Mouse (Mus musculus) forebrain, embryonic 14.5 days (tissue): ENCODE measurements around the gene Tnfrsf11a. TPM values are rescaled to one million over a fixed set of nuclear protein-coding genes. Genes with fewer than 3 reads are reported as not detected.

Experiments
- ATAC-seq: fragments of 200-750 bp; cut with Nextera tagmentation; 2 replicates; pipeline ENCODE4 v1.8.0; 2017; ENCODE audit warnings: mild to moderate bottlenecking, moderate library complexity
- DNase-seq: peaks from one replicate; pipeline ENCODE4 v3.0.0-alpha.2; 2015; ENCODE audit warnings: low spot score
- H3K27ac ChIP-seq: fragments of 300-500 bp; sonication (generic); 2 replicates; pipeline ENCODE4 v1.5.1; 2014; ENCODE audit warnings: low read depth, mild to moderate bottlenecking, control low read depth, low read length, moderate library complexity
- H3K27me3 ChIP-seq: fragments of 300-500 bp; sonication (generic); replicated peaks from 2 replicates; pipeline ENCODE4 v1.6.1; 2014; ENCODE audit warnings: low read length, control low read depth, mixed read lengths; ENCODE audit not compliant: control insufficient read depth, insufficient read depth
- H3K36me3 ChIP-seq: fragments of 300-500 bp; sonication (generic); 2 replicates; pipeline ENCODE4 v1.6.1; 2014; ENCODE audit warnings: low read length, control low read depth; ENCODE audit not compliant: control insufficient read depth, insufficient read depth
- H3K4me1 ChIP-seq: fragments of 300-500 bp; sonication (generic); 2 replicates; pipeline ENCODE4 v1.6.1; 2014; ENCODE audit warnings: antibody characterized with exemption, low read length, control low read depth; ENCODE audit not compliant: control insufficient read depth, insufficient read depth
- H3K4me2 ChIP-seq: fragments of 300-500 bp; sonication (generic); 2 replicates; pipeline ENCODE4 v1.6.1; 2014; ENCODE audit warnings: mild to moderate bottlenecking, control low read depth, low read length
- H3K4me3 ChIP-seq: fragments of 300-500 bp; sonication (generic); 2 replicates; pipeline ENCODE4 v1.5.1; 2014; ENCODE audit warnings: low read depth, low read length, control low read depth
- H3K9ac ChIP-seq: fragments of 300-500 bp; sonication (generic); 2 replicates; pipeline ENCODE4 v1.6.1; 2014; ENCODE audit warnings: mild to moderate bottlenecking, low read length, control low read depth, moderate library complexity
- H3K9me3 ChIP-seq: fragments of 300-500 bp; sonication (generic); replicated peaks from 2 replicates; pipeline ENCODE4 v1.6.1; 2016; ENCODE audit warnings: low read length, control low read depth, mixed read lengths; ENCODE audit not compliant: control insufficient read depth
- WGBS: fragments of 180-500 bp; shearing (Covaris S2); extraction: QIAGEN DNeasy Blood & Tissue Kit; methylation state at CpG from one replicate; pipeline ENCODE4 v1.1.7; 2014; 5-methylcytosine and 5-hydroxymethylcytosine counted together
- polyA plus RNA-seq: library from polyadenylated mRNA; unstranded; fragments of >200 nt; fragmentation: Nextera tagmentation; extraction: Ambion mirVana; gene quantifications from 2 replicates; pipeline ENCODE4 v1.2.1, GENCODE M21; 2014

Tnfrsf11a gene
- polyA plus RNA-seq, 1 experiment from 2014 or later, result 0.37 TPM

DNA sequence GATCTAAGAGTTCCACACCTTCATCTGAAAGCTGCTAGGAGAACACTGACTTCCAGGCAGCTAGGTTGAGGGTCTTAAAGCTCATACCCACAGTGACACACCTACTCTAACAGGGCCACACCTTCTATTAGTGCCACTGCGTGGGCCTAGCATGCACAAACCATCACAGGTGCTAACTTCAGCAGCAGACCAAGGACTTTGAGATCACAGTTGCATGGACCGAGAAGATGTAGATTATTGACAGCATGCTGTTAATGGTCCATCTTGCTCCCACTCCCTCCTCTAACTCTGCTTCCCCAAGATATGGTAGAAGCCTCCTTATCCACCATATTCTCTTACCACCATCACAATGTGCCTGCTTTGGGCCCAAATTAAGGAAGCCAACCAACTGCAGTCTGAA is 79.2 kb downstream of the Tnfrsf11a start:
- no peak overlapping the region for H3K4me3 ChIP-seq
- no peak overlapping the region for H3K27ac ChIP-seq
- H3K9me3 ChIP-seq, result no peaks in the 10 kb centered on the region
- ATAC-seq (no peak), DNase-seq (no peak)
- H3K9ac ChIP-seq, result no peak overlapping the region
- 85% methylated on average over 2 of the region's 2 CpGs for WGBS
- H3K36me3 ChIP-seq, result no peaks in the 10 kb centered on the region
- no peaks in the 10 kb centered on the region for H3K4me1 ChIP-seq
- no peaks in the 10 kb centered on the region for H3K27me3 ChIP-seq
- H3K4me2 ChIP-seq, result no peak overlapping the region

DNA sequence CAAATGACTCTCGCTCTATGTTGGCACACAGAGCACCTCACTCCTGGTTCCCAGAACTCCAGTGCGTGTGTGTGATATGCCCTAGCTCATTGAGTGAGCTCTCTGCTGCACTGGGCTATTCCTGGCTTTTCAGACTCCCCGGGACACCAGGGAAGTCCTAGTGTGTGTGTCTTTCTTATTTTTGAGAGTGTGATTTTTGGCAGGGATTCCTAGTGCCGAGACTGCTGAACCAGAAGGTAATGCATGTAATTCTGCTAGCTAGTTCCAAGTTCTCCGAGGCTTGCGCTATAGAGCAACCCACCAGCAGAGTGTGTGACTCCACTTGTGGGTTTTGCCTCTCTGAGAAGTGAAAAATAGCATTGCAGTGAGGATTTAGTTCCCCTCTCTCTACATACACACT is 96.1 kb downstream of the Tnfrsf11a start:
- Histone ChIP-seq H3K4me2 (no peak overlapping the region), H3K9me3 (no peaks in the 10 kb centered on the region), H3K4me1 (no peaks in the 10 kb centered on the region), H3K27ac (no peak overlapping the region), H3K4me3 (no peak overlapping the region), H3K27me3 (no peaks in the 10 kb centered on the region), H3K36me3 (no peaks in the 10 kb centered on the region), H3K9ac (no peak overlapping the region)
- WGBS, result 74% methylated on average over 6 of the region's 6 CpGs
- no peak for ATAC-seq
- no peak for DNase-seq

DNA sequence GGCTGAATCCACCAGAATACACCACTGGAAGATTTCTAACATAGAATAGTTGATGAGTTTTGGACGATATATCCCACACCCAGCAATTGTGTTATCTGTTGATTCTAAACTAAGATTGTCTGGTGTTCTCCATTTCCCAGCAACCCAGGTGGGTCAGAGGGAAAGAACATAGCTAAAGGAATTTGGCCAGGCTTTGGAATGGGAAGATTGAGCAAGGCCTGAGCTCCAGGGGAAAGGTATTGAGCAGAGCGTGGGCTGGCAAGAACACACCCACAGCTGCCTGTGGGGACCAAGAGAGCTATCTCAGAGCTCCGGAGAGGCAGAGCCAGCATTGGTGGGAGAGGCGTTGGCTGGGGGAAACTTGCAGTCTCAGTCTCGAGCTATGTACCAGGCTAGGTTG is 97.3 kb downstream of the Tnfrsf11a start:
- ATAC-seq, result no peak
- no peak for DNase-seq
- Histone ChIP-seq H3K9ac (no peak overlapping the region), H3K27ac (no peak overlapping the region), H3K4me3 (no peak overlapping the region), H3K9me3 (no peaks in the 10 kb centered on the region), H3K27me3 (no peaks in the 10 kb centered on the region), H3K36me3 (no peaks in the 10 kb centered on the region), H3K4me2 (no peak overlapping the region), H3K4me1 (no peaks in the 10 kb centered on the region)
- WGBS, result 88% methylated on average over 5 of the region's 5 CpGs

DNA sequence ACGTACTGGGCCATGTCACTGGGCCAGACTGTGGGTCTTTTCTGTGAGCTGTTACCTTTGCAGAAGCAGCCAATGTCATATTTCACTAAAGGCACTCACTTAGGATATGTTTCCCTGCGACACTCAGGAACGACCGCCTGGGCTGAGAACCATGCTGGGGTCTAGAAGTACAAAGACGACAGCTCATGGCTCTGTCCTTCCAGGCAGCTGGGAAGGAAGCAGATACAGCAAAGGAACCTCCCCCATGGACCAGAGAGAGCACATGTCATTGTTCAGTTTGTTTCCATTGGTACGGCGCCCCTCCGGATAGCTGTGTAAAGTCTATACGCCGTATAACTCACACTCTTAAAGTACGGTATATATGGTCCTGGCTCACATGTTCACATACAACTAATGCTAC is 97.9 kb downstream of the Tnfrsf11a start:
- H3K4me1 ChIP-seq, result no peaks in the 10 kb centered on the region
- no peak overlapping the region for H3K27ac ChIP-seq
- DNase-seq, result no peak
- H3K9me3 ChIP-seq, result no peaks in the 10 kb centered on the region
- no peak overlapping the region for H3K4me3 ChIP-seq
- 88% methylated on average over 11 of the region's 11 CpGs for WGBS
- no peak overlapping the region for H3K4me2 ChIP-seq
- no peaks in the 10 kb centered on the region for H3K36me3 ChIP-seq
- no peak for ATAC-seq
- H3K27me3 ChIP-seq, result no peaks in the 10 kb centered on the region
- H3K9ac ChIP-seq, result no peak overlapping the region

DNA sequence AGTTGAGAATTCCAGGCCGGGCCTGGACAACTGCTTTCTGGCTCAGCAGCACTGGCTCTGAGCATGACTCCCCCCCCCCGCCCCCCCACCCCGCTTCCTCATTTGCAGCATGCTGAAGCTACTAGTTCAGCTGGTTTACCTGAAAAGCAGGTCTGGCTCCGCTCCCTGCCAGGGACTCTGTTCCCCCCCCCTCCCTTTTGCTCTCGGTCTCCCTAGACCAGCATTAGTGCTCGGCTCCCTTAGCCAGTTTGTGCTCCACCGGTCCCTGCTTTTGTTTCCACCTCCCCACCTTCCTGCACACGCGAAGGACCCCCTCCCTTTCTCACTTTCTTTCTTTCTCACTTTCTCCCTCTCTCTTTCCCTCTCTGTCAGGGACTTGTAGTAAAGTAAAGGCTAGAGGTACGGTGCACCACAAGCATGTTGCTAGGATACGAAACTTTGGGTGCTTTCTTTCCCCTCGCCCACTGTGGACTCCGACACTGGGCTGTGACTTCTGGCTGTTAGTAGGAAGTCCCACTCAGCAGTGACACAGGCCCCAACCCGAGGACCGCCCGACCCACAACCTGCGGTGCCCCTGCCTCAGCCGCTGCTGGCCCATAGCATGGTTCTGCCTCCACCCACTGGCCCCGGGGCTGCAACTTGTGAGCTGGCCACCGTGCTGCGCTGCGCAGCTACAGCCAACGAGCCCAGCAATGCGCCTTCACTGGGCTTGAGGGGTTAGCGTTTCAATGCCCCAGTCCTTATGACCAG is 100.2 kb downstream of the Tnfrsf11a start:
- Histone ChIP-seq H3K4me1 (no peaks in the 10 kb centered on the region), H3K9me3 (no peaks in the 10 kb centered on the region), H3K4me3 (no peak overlapping the region), H3K27me3 (no peaks in the 10 kb centered on the region), H3K36me3 (no peaks in the 10 kb centered on the region), H3K27ac (no peak overlapping the region), H3K4me2 (peak overlapping the region; percentile 41), H3K9ac (no peak overlapping the region)
- WGBS, result 12% methylated on average over 25 of the region's 25 CpGs
- peak; percentile 59; the same call in 1 of the 2 replicates for ATAC-seq
- DNase-seq, result peak; percentile 17

DNA sequence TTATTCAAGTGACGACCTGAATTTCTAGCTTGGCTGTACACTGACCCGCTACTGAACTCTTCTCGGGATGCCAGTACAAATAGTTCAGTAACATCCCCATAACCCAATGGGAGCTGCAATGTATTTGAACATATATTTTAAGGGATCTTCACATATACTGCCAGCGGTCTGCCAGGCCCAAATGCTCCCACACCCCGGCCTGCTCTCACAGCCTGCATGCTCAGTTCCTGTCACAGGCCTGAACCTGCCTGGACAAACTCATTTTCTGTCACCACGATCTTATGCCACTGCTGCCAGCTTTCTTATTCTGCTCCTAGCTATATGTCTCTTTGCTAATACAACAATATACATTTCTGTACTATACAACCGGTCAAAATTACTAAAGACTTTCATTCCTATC is 100.9 kb downstream of the Tnfrsf11a start:
- WGBS, result 86% methylated on average over 7 of the region's 7 CpGs
- Histone ChIP-seq H3K4me3 (no peak overlapping the region), H3K36me3 (no peaks in the 10 kb centered on the region), H3K27me3 (no peaks in the 10 kb centered on the region), H3K4me2 (no peak overlapping the region; the same call in 1 of the 2 replicates), H3K27ac (no peak overlapping the region), H3K4me1 (no peaks in the 10 kb centered on the region), H3K9ac (no peak overlapping the region), H3K9me3 (no peaks in the 10 kb centered on the region)
- no peak for ATAC-seq
- DNase-seq, result no peak

DNA sequence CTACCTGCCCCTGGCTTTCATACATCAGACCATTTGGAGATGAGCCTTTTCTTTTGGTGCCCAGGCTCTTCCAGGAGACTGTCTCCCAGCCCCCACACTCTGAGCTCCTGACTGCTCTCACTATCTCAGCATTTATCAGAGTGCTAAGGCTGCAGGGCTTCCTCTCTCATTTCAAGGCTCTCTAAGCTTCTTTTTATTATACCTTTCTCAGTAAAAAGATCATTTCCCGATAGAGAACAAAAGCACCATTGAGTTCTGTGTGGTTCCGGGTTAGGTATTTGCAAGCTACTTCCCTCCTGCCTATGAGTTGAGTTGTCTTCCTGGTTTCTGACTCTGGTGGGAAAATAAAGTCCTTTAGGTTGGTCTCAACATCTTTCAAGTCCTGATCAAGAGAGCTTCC is 103.0 kb downstream of the Tnfrsf11a start:
- DNase-seq (no peak), ATAC-seq (no peak)
- Histone ChIP-seq H3K4me3 (no peak overlapping the region), H3K9ac (no peak overlapping the region), H3K4me2 (no peak overlapping the region), H3K36me3 (no peaks in the 10 kb centered on the region), H3K27me3 (no peaks in the 10 kb centered on the region), H3K4me1 (no peaks in the 10 kb centered on the region), H3K27ac (no peak overlapping the region), H3K9me3 (no peaks in the 10 kb centered on the region)
- WGBS, result 80% methylated on average over 2 of the region's 2 CpGs

DNA sequence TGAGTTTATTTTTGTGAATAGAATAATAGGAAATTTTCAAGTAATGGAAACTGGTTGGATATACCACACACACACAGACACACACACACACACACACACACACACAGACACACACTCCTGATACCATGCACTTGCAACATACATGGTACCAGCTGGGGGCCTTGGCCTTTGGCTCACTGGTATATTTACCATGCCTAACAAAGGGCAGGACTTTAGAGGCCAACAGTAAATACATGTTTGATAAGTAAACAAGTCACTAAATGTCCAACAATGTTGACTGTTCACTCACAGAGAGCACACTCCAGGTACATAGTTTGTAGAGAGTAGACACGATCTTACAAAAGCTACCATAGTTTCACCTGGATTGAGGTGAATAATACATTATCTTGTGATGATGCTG is 104.6 kb downstream of the Tnfrsf11a start:
- Histone ChIP-seq H3K27me3 (no peaks in the 10 kb centered on the region), H3K4me1 (no peaks in the 10 kb centered on the region), H3K4me2 (no peak overlapping the region), H3K36me3 (no peaks in the 10 kb centered on the region), H3K9me3 (no peaks in the 10 kb centered on the region), H3K27ac (no peak overlapping the region), H3K9ac (no peak overlapping the region), H3K4me3 (no peak overlapping the region)
- 95% methylated on average over 1 of the region's 1 CpGs for whole genome bisulfite sequencing
- DNase-seq (no peak), ATAC-seq (no peak)

DNA sequence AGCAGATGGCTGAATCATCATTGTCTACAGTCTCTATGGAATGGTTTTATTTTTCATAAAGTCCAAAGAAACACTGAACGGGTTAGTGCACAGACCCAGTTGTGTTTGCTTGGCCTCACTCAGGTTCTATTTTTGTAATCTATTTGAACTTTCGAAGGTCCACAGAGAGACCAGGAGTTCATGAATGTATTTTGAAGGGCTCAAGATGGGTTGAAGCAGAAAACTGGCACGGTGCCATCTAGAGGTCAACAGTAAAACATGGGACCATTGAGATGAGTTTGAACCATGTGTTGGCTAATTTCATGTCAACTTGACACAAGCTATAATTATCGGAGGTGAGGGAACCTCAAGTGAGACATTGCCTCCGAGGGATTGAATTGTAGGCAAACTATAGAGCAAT is 105.1 kb downstream of the Tnfrsf11a start:
- Histone ChIP-seq H3K4me3 (no peak overlapping the region), H3K36me3 (no peaks in the 10 kb centered on the region), H3K9me3 (no peaks in the 10 kb centered on the region), H3K9ac (no peak overlapping the region), H3K27me3 (no peaks in the 10 kb centered on the region), H3K4me2 (no peak overlapping the region), H3K27ac (no peak overlapping the region), H3K4me1 (no peaks in the 10 kb centered on the region)
- DNase-seq, result no peak
- no peak for ATAC-seq
- WGBS, result 86% methylated on average over 5 of the region's 5 CpGs
